Mouse (Mus musculus): ENCODE data around the gene Luc7l3. TPM values are rescaled to one million over a fixed set of nuclear protein-coding genes. Genes with fewer than 3 reads are reported as not detected.
A peak's percentile ranks its signal among the peaks of the same experiment; 100 is the strongest.

Gene Luc7l3
- total RNA-seq, 1 experiment from 2014 or later: 74.5 TPM

- peak; percentile 78 for DNase-seq
Observed at GRCm38 (mm10) chr11:94339732-94340585, 18.2 kb upstream of the Luc7l3 start.

GRCm38 (mm10) chr11:94338347-94338746 is 16.6 kb upstream of the Luc7l3 start:
- DNase-seq: no peak

- DNase-seq: no peak
Observed at GRCm38 (mm10) chr11:94336551-94336950, 14.8 kb upstream of the Luc7l3 start.

- DNase-seq: no peak
Observed at GRCm38 (mm10) chr11:94334386-94334968, 12.7 kb upstream of the Luc7l3 start.

- no peak for DNase-seq
Observed at GRCm38 (mm10) chr11:94332726-94333125, 10.9 kb upstream of the Luc7l3 start.

GRCm38 (mm10) chr11:94330211-94330610 is 8.4 kb upstream of the Luc7l3 start:
- no peak for DNase-seq

- DNase-seq: peak; percentile 77
Observed at GRCm38 (mm10) chr11:94329270-94329891, 7.6 kb upstream of the Luc7l3 start.

- no peak for DNase-seq
Observed at GRCm38 (mm10) chr11:94328644-94329025, 6.8 kb upstream of the Luc7l3 start.

- peak; percentile 97 for DNase-seq
Observed at GRCm38 (mm10) chr11:94327693-94328643, 6.2 kb upstream of the Luc7l3 start, which contains the start of gene Ankrd40. Gene Ankrd40, plus strand, starts transcription at chr11:94328001.

- DNase-seq: no peak
Observed at GRCm38 (mm10) chr11:94326961-94327411, 5.2 kb upstream of the Luc7l3 start.

- DNase-seq: no peak
Observed at GRCm38 (mm10) chr11:94324618-94325017, 2.8 kb upstream of the Luc7l3 start.

- DNase-seq: no peak
Observed at GRCm38 (mm10) chr11:94323271-94323925, 1.6 kb upstream of the Luc7l3 start.

GRCm38 (mm10) chr11:94322636-94323035 is 848 bp upstream of the Luc7l3 start:
- no peak for DNase-seq

- DNase-seq: peak; percentile 78
Observed at GRCm38 (mm10) chr11:94320969-94321930, 538 bp downstream of the Luc7l3 start.

- DNase-seq: no peak
Observed at GRCm38 (mm10) chr11:94318056-94318455, 3.7 kb downstream of the Luc7l3 start.

GRCm38 (mm10) chr11:94317515-94317914 is 4.3 kb downstream of the Luc7l3 start:
- no peak for DNase-seq

- DNase-seq: no peak
Observed at GRCm38 (mm10) chr11:94317014-94317413, 4.8 kb downstream of the Luc7l3 start.

GRCm38 (mm10) chr11:94316528-94316927 is 5.3 kb downstream of the Luc7l3 start:
- DNase-seq: no peak

GRCm38 (mm10) chr11:94315308-94315707 is 6.5 kb downstream of the Luc7l3 start:
- no peak for DNase-seq

- DNase-seq: no peak
Observed at GRCm38 (mm10) chr11:94314098-94314652, 7.6 kb downstream of the Luc7l3 start.
